24 mouse cellular contexts compared by ENCODE assay signal in the genomic region with DNA sequence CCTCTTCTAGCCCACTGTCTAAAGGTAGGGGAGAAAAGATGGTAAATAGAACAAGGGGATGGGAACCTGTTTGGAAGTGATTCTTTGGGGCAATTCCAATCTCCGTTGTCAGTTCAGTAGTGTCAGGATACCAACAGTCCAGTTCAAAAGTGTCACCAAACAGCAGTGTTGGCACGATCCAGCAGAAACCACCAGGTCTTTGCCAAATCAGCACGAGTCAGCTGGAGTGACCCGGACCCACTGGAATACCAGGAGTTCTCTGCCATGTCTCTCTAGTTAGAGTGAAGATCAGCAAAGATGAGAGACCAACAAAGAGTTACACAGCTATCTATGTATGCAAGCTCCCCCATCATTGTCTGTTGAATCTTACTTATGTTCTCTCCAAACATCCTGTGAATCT. TPM values are rescaled to one million over a fixed set of nuclear protein-coding genes. Genes with fewer than 3 reads are reported as not detected.
DNase-seq lines count a peak whose midpoint lies in the region; ATAC-seq and TF ChIP-seq lines count a peak whose summit lies in the region.
"Had no signal": no experiment of that assay in that cellular context is flagged by ENCODE, and none has a peak within 500 bp of the region (broad histone marks: within the 10 kb centered on the region; RNA-seq: fewer than 3 reads in every experiment).

No protein-coding gene starts in this region.

- no peak overlapping the region for H3K27ac ChIP-seq in heart, adult 2 months
- H3K27ac ChIP-seq in liver, adult 2 months (replicated peaks; ENCODE audit: insufficient read depth, low read depth, low read length) = no peak overlapping the region; the same call in 1 of the 2 replicates
- no peak overlapping the region for H3K27ac ChIP-seq in liver, postnatal 0 days (ENCODE audit: low read depth)

- no peak for ATAC-seq in liver, postnatal 0 days
- ATAC-seq: activated CD4-positive, CD25-positive, alpha-beta regulatory T cell, adult 4 months; CD4-positive, CD25-positive, alpha-beta regulatory T cell, adult 4 months; Patski had no signal

- intact Hi-C loops in heart, adult 2 months (cut with DNase I) = loop anchor here (5.0 kb wide), 1 partner anchor 53 kb away; no protein-coding TSS in a partner anchor

- no peak for TF ChIP-seq EP300 in heart, adult 2 months (IDR thresholded peaks at IDR 0.05; ENCODE audit: insufficient read depth, low read depth, low read length)
- no peak for TF ChIP-seq EP300 in liver, postnatal 0 days (IDR thresholded peaks at IDR 0.05; ENCODE audit: low read depth)

- H3K27me3 ChIP-seq in heart, adult 2 months (ENCODE audit: control insufficient read depth, insufficient read depth, low read length) = no peaks in the 10 kb centered on the region
- H3K27me3 ChIP-seq in liver, adult 2 months (ENCODE audit: control insufficient read depth, insufficient read depth, low read length) = no peaks in the 10 kb centered on the region
- H3K27me3 ChIP-seq in liver, postnatal 0 days (ENCODE audit: insufficient read depth, low read length) = no peaks in the 10 kb centered on the region
- H3K27me3 ChIP-seq: CH12.LX, Patski had no signal

- H3K9me3 ChIP-seq in liver, postnatal 0 days (ENCODE audit: low read length) = no peaks in the 10 kb centered on the region
- H3K9me3 ChIP-seq: G1E had no signal

- TF ChIP-seq POLR2A in heart, adult 2 months (IDR thresholded peaks at IDR 0.05; ENCODE audit: insufficient read depth, low read depth, low read length) = no peak
- no peak for TF ChIP-seq POLR2A in liver, adult 2 months (IDR thresholded peaks at IDR 0.05; ENCODE audit: extremely low read depth, insufficient read depth, low read length)

- H3K4me1 ChIP-seq in heart, adult 2 months (ENCODE audit: control insufficient read depth, insufficient read depth, low read length) = no peaks in the 10 kb centered on the region
- H3K4me1 ChIP-seq in liver, adult 2 months (ENCODE audit: control insufficient read depth, insufficient read depth, low read length) = peaks cover 15% of the 10 kb centered on the region; the same call in 1 of the 2 replicates
- no peaks in the 10 kb centered on the region for H3K4me1 ChIP-seq in liver, postnatal 0 days (ENCODE audit: insufficient read depth)

- no peak overlapping the region for H3K9ac ChIP-seq in heart, adult 2 months (ENCODE audit: low read depth, low read length)
- H3K9ac ChIP-seq in liver, adult 2 months (ENCODE audit: low read depth, low read length) = no peak overlapping the region
- no peak overlapping the region for H3K9ac ChIP-seq in liver, postnatal 0 days (replicated peaks)

- H3K36me3 ChIP-seq in heart, adult 2 months (ENCODE audit: control insufficient read depth, insufficient read depth, low read length) = peaks cover 2% of the 10 kb centered on the region
- peaks cover 62% of the 10 kb centered on the region for H3K36me3 ChIP-seq in liver, adult 2 months (ENCODE audit: control insufficient read depth, insufficient read depth, low read length)
- peaks cover 76% of the 10 kb centered on the region for H3K36me3 ChIP-seq in liver, postnatal 0 days (replicated peaks; ENCODE audit: insufficient read depth, low read length)

- peak; percentile 56 for DNase-seq in heart, adult 11 months
- no peak for DNase-seq in heart, adult 2 months
- peak; percentile 90 for DNase-seq in liver, adult 2 months (ENCODE audit: extremely low read depth, low read depth, low spot score)
- DNase-seq in liver, postnatal 0 days = no peak
- DNase-seq: adrenal gland, adult 2 months; adrenal gland, adult 8-10 months; adrenal gland, postnatal 10 days; adrenal gland, postnatal 14 days; adrenal gland, postnatal 25 days; adrenal gland, postnatal 36 days; B cell, adult 2 months; cerebellum, adult 11 months; cerebellum, adult 11-12 months; cerebellum, adult 18-20 months had no signal

- WGBS in heart, adult 2 months = 56% methylated on average over 4 of the region's 4 CpGs
- 22% methylated on average over 4 of the region's 4 CpGs for WGBS in liver, adult 2 months
- 81% methylated on average over 4 of the region's 4 CpGs for WGBS in liver, postnatal 0 days (ENCODE audit: insufficient replicate concordance)

- H3K4me3 ChIP-seq in heart, adult 2 months = no peak overlapping the region
- H3K4me3 ChIP-seq in liver, adult 2 months (ENCODE audit: insufficient read depth, low read depth, low read length) = no peak overlapping the region
- H3K4me3 ChIP-seq in liver, postnatal 0 days (ENCODE audit: low read depth, low read length) = no peak overlapping the region

- no peak for TF ChIP-seq CTCF in heart, adult 2 months (IDR thresholded peaks at IDR 0.05)
- no peak for TF ChIP-seq CTCF in liver, adult 2 months (IDR thresholded peaks at IDR 0.05; ENCODE audit: low read depth, low read length)
- no peak for TF ChIP-seq CTCF in liver, postnatal 0 days (IDR thresholded peaks at IDR 0.05; ENCODE audit: low read depth)

- H3K4me2 ChIP-seq in liver, postnatal 0 days (ENCODE audit: low read depth, low read length) = no peak overlapping the region

- H3K79me2 ChIP-seq in heart, adult 2 months (replicated peaks; ENCODE audit: control insufficient read depth, insufficient read depth, low read length) = no peaks in the 10 kb centered on the region
- no peaks in the 10 kb centered on the region for H3K79me2 ChIP-seq in liver, adult 2 months (ENCODE audit: control insufficient read depth, insufficient read depth, low read length)

RNA-seq across cellular contexts. Expression of a gene that starts 9.1 kb away (rescaled TPM):
- total RNA-seq in heart, adult 2 months (2021) = not detected
- not detected in 2 replicates for polyA plus RNA-seq in heart, adult 2 months (2012; rRNA removed)
- total RNA-seq in liver, adult 2 months (2014; rRNA removed) = 133 and 140 TPM in 2 replicates
- 114 and 168 TPM in 2 replicates for polyA plus RNA-seq in liver, adult 2 months (2012; rRNA removed)
- polyA plus RNA-seq in liver, postnatal 0 days (2015; fragmentation: Nextera tagmentation; extraction: Ambion mirVana) = 198 and 209 TPM in 2 replicates
- total RNA-seq: adrenal gland, adult 18-20 months; adrenal gland, adult 2 months; adrenal gland, adult 8-10 months; adrenal gland, postnatal 25 days; adrenal gland, postnatal 36 days; CH12.LX; ES-E14; G1E; MEL had no signal
- polyA plus RNA-seq: activated CD4-positive, CD25-positive, alpha-beta regulatory T cell, adult 4 months; adrenal gland, adult 2 months; brain, embryonic 14.5 days; C2C12; G1E had no signal

RNA-seq across cellular contexts. Expression of a gene that starts 16.8 kb away (rescaled TPM):
- total RNA-seq in heart, adult 2 months (2021) = 1,000 to 10,000 TPM; 2,451 to 2,926 TPM
- 1,535 and 1,905 TPM in 2 replicates for polyA plus RNA-seq in heart, adult 2 months (2012; rRNA removed)
- total RNA-seq in liver, adult 2 months (2014; rRNA removed) = 256 TPM in 2 replicates
- polyA plus RNA-seq in liver, adult 2 months (2012; rRNA removed) = 1,230 and 1,408 TPM in 2 replicates
- 1,453 and 1,461 TPM in 2 replicates for polyA plus RNA-seq in liver, postnatal 0 days (2015; fragmentation: Nextera tagmentation; extraction: Ambion mirVana)

RNA-seq across cellular contexts. Expression of a gene that starts 17.0 kb away (rescaled TPM):
- under 1 TPM; 0.37 to 0.43 TPM for total RNA-seq in heart, adult 2 months (2021)
- polyA plus RNA-seq in heart, adult 2 months (2012; rRNA removed) = 0.39 and 1.5 TPM in 2 replicates
- 0.09 and 0.34 TPM in 2 replicates for total RNA-seq in liver, adult 2 months (2014; rRNA removed)
- polyA plus RNA-seq in liver, adult 2 months (2012; rRNA removed) = 0.21 and 0.47 TPM in 2 replicates
- 0.15 and 0.18 TPM in 2 replicates for polyA plus RNA-seq in liver, postnatal 0 days (2015; fragmentation: Nextera tagmentation; extraction: Ambion mirVana)
- polyA plus RNA-seq: CD4-positive, CD25-positive, alpha-beta regulatory T cell, adult 4 months had no signal

RNA-seq across cellular contexts. Expression of a gene that starts 43.0 kb away (rescaled TPM):
- not detected for total RNA-seq in heart, adult 2 months (2021)
- polyA plus RNA-seq in heart, adult 2 months (2012; rRNA removed) = not detected in 2 replicates
- 0.46 and 0.60 TPM in 2 replicates for total RNA-seq in liver, adult 2 months (2014; rRNA removed)
- 1.3 and 2.5 TPM in 2 replicates for polyA plus RNA-seq in liver, adult 2 months (2012; rRNA removed)
- polyA plus RNA-seq in liver, postnatal 0 days (2015; fragmentation: Nextera tagmentation; extraction: Ambion mirVana) = 0.06 and 0.25 TPM in 2 replicates
- total RNA-seq: adrenal gland, adult 2 months; adrenal gland, postnatal 14 days; CH12.LX; ES-E14; G1E; MEL had no signal
- polyA plus RNA-seq: adrenal gland, adult 2 months; brain, embryonic 14.5 days; C2C12; CD4-positive, CD25-positive, alpha-beta regulatory T cell, adult 4 months; G1E; Patski had no signal

RNA-seq across cellular contexts. Expression of a gene that starts 43.1 kb away (rescaled TPM):
- under 1 TPM; 0.34 to 0.91 TPM for total RNA-seq in heart, adult 2 months (2021)
- 0.53 and 0.80 TPM in 2 replicates for polyA plus RNA-seq in heart, adult 2 months (2012; rRNA removed)
- total RNA-seq in liver, adult 2 months (2014; rRNA removed) = 12.8 and 15.4 TPM in 2 replicates
- polyA plus RNA-seq in liver, adult 2 months (2012; rRNA removed) = 36.6 and 43.4 TPM in 2 replicates
- 5.5 TPM in 2 replicates for polyA plus RNA-seq in liver, postnatal 0 days (2015; fragmentation: Nextera tagmentation; extraction: Ambion mirVana)
- total RNA-seq: CH12.LX, MEL had no signal
- polyA plus RNA-seq: CD4-positive, CD25-positive, alpha-beta regulatory T cell, adult 4 months; G1E; Patski had no signal

Comparison
In these comparisons a context has a peak if more than half of its experiments do, and no peak if none do; other contexts are left out.
1. DNase-seq: peak in heart, adult 11 months (single experiment) and liver, adult 2 months (single experiment); none in heart, adult 2 months (0 of 2) and liver, postnatal 0 days (single experiment).
2. RNA of a gene that starts 9.1 kb away (polyA plus RNA-seq): 198 to 209 TPM in liver, postnatal 0 days and 114 to 168 TPM in liver, adult 2 months; not detected in heart, adult 2 months; every median in the first group is over 100 times any median in the second.